Mouse (Mus musculus) hematopoietic stem cell, adult 5-6 weeks (primary cell): ENCODE data around the gene Cxxc4. TPM values are rescaled to one million over a fixed set of nuclear protein-coding genes. Genes with fewer than 3 reads are reported as not detected.
"Not testable (repeated sequence)": the region's sequence is repeated elsewhere in the genome, so short reads cannot be mapped to it uniquely, and the experiment has no call there.

ENCODE experiments used
- ATAC-seq, 2 experiments: fragments of 125-278 bp in 1 of 2; replicated peaks in 1 of 2; 2 replicates each; pipeline ENCODE4 v1.8.0; 2016 to 2017; ENCODE audit warnings: inconsistent platforms in 2 of 2, mild to moderate bottlenecking in 2 of 2, moderate number of reproducible peaks in 2 of 2, low read depth in 1 of 2, moderate TSS enrichment in 1 of 2; ENCODE audit not compliant: low FRiP score in 2 of 2, poor library complexity in 2 of 2, severe bottlenecking in 2 of 2, insufficient read depth in 1 of 2, low TSS enrichment in 1 of 2
- total RNA-seq: library from RNA; stranded (forward); fragments of 172-1452, 232-1000 nt; gene quantifications from 2 replicates; pipeline ENCODE4 v1.2.3, GENCODE M21; 2017

Cxxc4 gene
- not detected in 2 replicates for total RNA-seq

DNA sequence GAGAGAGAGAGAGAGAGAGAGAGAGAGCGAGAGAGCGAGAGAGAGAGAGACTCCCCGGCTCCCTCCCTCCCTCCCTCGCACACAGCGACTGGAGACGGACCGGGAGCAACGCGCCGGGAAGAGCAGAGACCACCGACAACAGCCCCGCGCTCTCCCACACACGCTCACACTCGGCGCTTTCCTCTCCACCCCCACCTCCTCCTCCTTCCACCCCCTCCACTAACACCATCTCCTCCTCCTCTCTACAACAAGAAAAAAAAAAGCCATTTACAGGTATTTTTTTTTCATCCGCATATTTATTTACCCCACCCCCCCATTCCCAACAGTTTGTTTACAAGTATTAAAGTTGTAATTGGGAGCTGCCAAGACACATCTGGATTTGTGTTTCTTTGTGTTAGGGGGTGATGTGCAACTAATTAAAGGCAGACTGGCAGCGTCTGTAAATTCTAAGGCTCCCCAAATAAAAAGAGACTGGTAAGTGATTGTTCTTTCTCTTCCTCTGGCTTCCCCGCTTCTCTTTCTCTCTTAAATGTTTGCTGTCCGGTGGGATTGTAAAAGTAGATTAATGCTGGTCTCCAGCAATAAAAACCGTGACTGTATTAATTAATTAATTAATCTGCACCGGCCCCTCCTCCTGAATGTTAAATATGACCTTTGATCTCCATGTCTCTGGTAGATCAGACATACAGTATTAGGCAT, at the start of gene Cxxc4:
TSS of gene Cxxc4 (plus strand) at position 71 of the 699 bp plus-strand sequence.
- no peak for ATAC-seq

DNA sequence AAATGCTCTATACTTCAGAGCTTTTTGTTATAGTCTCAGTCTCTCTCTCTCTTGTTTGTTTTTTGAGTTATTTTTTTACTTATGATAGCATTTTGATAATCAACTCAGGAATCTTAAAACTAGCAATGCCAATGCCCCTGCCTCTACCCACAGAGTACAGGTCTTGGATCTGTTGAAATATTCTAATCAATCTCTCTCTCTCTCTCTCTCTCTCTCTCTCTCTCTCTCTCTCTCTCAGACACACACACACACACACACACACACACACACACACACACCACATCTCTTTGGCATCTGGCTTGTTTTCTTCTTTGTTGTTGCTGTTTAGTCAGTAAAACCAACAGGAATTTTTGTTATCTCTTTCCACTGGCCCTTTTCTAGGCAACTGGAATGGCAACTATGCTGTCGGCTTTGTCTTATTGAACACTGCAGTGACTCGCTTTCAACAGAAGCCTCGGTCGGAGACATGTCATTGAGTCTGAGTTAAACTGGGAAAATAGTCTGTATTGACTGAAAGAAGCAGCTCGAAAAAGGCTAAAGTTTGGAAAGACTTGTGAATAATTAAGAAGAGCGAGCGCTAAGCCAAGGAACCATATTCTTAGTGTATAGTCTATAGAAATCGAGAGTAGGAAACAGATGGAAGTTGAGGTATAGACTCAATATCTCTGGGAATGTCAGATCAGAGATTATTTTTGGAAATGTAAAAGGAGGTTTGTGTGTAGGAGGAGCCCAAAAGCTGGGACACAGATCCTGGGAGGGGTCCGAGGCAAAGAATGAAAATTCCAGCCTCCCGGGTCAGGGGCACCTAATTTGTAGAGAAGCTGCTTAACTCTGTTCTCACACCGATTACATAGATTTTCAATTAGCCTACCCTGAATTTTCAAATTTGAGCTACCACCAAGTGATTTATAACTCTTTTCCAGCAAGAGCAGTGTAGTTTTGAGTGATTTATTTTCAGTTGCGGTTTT, 47.0 kb upstream of the Cxxc4 start:
- no peak for ATAC-seq

DNA sequence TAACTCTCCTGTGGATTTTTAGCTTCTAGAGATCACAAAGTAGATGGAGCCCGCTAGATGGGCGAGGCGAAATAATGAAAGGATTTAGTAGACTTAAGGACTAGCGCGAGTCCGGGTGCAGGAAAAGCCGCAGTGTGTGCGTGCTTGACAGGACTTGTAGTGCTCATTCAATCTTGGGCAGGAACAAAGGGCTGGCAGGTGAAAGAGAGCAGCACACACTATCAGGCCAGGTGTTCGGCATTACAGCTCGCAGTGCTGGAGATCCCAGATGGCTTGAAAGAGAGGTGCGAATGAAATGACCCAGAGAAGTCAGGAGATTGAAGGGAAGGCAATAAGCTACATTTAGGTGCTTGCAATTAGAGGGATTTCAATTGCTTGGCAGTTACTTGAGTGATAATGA, 46.2 kb upstream of the Cxxc4 start:
- 0 out of 4 replicates have a peak, but pooled peaks of 1 of the 2 experiments have one; percentile 22 for ATAC-seq

DNA sequence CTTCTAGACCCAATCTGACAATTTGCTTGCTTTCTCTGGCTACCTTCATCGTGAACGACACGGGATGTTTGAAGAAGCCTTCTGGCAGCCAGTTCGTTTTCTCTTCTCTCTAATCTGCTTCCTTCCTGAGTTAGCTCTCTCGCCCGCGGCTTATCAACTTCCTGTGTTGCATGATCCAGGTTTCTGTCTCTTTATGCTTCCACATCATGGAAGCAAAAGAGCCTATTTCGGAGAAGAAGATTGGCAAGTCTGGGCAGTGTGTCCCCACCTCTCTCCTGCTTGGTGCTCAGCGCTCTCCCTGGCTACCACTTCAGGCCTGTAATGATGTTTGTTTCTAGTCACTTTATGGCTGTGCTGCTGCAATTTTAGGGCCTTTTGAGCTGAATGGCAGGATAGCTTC, 36.4 kb upstream of the Cxxc4 start:
- peak; percentile 68 to 76 for ATAC-seq

DNA sequence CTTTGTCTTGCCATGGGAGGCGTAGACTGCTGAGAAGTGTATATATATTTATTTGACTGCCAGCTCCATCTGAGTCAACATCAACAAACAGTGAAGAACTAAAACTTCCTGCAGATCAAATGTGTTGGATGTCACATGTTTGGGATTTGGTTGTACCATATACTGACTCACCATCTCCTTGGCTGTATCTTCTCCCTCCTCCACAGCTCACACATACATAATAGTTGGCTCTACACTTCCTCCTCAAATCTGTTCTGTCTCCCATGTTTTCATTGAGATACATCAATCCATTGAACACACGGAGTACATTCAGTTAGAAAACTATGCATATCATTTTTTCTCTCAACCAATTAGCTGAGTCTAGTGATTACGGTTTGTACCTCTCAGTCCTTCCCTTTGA, 29.7 kb upstream of the Cxxc4 start:
- ATAC-seq: no peak

DNA sequence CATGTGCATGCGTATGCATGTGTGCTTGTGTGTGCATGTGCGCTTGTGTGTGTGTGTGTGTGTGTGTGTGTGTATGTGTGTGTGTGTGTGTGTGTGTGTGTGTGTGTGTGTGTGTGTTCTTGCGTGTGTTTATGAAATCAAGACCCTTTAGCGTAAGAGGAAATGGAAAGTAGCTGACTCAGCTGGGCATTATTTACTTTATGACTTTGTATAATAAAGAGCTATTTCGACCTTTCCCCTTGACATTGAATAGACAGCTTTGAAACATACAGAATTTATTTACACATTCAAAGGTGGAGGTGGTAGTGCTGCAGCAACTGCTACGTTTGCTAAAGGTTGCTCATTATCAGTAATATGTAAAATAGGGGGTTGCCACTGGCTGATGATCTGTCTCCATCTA, 25.3 kb upstream of the Cxxc4 start:
- ATAC-seq: no peak

DNA sequence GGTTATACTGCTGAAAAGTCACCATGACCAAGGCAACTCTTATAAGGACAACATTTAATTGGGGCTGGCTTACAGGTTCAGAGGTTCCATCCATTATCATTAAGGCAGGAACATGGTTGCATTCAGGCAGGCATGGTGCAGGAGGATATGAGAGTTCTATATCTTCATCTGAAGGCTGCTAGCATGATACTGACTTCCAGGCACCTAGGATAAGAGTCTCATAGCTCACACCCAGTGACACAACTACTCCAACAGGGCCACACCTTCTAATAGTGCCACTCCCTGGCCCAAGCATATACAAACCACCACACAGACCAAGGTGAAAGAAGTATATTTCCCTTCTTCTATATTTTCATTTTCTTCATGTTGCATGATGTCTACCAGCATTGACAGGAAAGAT, 16.4 kb upstream of the Cxxc4 start:
- not testable (repeated sequence) for ATAC-seq

DNA sequence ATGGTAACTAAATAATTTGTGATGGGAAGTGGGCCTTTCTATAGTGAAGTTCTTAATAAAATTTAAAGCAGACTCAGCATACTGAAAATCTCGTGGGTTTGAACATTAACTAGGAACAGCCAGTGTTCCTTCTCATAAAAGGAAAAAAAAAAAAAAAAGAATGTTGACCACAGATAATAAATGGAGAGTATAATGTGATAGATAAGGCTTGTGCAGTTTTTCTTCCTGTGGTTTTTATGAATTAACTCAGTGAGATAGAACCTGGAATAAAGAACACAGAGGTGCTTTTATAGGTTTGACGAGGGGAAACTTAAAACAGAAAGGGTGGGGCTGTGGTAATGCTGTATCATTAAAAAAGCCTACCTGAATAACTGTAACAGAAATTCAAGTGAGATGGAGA, 15.3 kb upstream of the Cxxc4 start:
- ATAC-seq: no peak

DNA sequence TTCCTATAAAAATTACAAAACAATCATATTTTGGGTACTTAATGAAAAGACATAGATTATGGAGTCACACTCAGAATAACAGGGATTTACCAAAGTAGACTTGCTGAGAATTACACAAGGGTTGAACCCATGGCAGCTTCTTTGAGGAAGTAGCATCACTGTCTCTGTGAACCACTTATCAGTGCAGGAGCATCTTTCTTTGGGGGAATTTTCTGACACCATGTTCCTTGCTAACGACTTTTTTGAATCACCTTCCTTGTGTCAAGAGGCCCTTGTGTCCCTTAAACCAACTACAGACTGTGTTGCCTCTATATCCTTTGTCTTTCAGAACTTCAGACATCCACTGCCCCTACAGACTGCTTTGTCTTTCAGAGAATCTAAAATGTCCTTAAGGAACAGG, 13.7 kb upstream of the Cxxc4 start:
- ATAC-seq: no peak

DNA sequence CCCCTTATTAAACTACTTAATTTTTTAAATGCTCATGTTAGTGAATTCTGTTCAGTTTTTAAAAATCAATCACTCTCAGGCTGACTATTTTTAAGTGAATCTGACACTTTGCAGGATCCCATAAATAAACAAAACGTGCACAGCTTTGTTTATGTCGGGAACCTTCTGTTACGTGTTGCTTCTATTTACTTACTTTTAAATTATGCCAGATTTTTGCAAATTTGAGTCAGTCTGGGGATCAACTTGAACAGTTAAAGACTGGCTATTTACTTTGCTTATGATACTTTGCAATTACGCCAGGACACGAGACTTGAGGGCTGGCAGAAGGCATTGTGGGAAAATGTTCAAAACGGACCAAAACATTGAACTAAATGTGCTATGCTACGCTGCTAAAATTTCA, 12.3 kb upstream of the Cxxc4 start:
- ATAC-seq: no peak

DNA sequence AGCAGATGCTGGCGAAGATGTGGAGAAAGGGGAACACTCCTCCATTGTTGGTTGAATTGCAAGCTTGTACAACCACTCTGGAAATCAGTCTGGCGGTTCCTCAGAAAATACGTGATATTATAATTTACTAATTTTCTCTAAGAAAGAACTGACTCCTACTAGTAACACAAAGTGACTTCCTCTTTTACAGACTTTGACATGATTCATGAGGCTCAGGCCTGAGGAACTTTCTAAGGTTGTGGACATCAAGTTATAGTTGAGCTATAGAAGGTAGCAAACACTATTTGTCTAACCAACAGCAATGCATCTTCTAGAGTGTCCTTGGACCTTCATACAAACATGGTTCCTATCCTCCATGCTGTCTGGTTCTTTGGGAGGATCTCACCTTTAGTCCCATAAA, 10.4 kb upstream of the Cxxc4 start:
- peak; percentile 62 to 77 for ATAC-seq

DNA sequence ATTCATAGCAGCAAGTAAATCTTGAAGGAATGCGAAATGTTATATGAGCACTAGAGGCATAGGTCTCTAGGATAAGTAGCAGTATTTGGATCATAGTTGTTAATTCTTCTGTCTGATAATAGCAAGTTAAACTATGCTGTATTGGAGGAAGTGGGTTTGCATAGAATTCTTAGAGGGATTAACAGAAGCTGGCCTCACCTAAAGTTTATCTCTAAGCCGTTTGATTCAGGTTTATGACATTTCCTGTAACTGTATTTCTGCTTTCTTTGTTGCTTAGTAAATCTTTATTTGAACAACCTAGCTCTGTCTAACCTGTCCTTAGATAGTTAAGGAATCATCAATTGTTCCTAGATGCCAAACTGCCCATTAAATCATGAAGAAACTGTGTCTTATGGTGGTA, 3.5 kb upstream of the Cxxc4 start:
- ATAC-seq: no peak

DNA sequence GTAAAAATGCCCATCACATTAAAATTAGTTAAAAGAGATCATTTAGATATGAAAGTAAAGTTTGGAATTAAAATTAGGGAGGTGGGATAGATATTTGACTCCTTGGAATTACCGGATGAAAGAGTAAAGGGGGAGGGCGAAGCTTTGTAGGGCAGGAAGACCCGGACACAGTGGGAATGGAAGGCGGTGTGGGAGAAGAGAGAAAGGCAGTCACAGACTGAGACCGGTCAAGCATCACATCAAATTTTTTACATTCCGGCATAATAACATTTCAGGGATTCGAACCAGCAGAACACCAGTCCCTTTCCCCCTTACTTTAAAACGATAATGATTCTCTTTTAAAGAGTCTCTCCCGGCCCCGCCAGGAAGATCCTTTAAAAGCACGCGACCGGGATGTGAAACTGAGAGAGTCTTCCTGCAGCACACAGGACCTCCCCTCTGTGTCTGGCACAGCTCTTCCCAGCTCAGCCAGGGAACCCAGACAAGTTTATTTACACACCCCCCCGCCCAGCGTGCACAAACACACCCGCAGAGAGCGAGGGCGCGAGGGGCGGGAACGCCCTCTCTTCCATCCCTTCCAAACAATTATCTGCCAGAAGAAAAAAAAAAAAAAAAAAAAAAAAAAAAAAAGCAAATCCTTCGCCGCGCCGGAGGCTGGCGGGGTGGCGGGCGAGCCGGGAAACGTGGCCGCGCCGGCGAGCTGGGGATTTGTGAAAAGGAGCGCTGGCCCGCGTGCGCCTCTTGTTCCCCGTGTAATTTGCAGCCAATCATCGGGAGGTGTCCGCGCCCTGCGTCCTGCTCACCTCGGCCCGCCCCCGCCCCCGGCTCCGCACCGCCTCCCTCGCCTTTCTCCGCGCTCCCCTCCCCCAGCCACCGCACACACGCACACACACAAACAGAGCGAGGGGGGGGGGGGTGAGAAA, 532 bp upstream of the Cxxc4 start:
- peak; percentile 18 to 46; a peak in 1 of 4 replicates for ATAC-seq

DNA sequence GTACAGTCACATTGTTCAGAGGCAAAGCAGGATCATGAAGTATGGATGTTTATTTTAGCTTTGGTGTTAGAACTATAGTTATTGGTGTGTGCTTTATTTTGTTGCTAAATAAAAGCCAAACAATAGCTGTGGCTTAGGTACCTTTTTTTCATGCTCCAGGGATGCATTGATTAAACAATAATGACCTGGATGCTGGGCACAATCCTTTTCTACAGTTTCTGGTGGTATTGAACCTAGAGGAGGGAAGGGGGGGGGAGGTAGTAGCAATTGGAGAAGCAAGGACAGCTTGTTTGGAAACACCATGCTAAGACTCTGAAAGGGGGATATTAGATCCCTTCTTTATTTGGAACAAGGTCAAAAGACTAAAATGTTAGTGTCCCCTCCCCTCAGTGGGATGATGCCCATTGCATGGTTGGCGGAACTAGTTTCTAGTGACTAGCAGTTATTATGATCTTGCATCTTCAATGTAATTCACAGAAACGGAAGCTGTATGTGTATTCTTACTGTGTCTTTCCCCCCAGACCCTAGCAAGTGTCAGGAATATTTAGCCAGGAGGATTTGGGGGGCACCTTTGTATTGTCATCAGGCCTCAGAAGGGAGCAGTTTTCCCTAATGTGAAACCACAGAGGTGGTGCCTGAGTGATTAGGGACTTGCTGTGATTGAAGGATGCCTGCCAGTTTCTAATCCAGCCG, 975 bp downstream of the Cxxc4 start:
- ATAC-seq: no peak

DNA sequence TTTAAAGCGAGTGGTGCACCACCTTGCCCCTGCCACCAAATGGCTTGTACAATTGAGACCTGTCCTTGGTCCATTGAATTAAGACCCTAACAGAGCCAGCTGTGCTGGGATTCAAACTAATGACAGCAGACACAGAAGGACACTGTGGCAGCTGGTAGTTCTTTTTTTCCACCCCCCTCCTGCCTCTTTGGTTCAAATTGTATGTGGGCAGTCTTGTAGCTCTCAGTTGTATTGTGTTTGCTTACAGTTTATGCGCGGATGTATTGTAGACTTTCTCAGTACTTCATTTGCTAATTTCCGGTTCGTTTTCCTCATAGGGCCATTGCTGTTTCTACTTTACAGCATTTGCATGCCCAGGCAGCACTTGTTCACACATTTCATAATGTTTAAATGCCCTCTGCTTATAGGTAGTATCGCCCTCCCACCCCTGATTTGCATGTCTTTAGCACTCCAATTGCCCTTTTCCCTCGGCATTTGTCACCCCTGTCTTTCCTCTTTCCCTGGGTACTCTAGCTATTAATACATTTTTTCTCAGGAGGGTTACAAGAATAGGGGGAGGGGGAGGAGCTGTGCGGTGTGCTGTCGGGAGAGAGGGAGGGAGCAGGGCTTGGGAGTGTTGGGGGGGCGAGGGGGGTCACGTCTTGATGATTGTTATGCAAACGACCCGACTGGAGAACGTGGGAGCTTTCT, 2.5 kb downstream of the Cxxc4 start:
- ATAC-seq: no peak

DNA sequence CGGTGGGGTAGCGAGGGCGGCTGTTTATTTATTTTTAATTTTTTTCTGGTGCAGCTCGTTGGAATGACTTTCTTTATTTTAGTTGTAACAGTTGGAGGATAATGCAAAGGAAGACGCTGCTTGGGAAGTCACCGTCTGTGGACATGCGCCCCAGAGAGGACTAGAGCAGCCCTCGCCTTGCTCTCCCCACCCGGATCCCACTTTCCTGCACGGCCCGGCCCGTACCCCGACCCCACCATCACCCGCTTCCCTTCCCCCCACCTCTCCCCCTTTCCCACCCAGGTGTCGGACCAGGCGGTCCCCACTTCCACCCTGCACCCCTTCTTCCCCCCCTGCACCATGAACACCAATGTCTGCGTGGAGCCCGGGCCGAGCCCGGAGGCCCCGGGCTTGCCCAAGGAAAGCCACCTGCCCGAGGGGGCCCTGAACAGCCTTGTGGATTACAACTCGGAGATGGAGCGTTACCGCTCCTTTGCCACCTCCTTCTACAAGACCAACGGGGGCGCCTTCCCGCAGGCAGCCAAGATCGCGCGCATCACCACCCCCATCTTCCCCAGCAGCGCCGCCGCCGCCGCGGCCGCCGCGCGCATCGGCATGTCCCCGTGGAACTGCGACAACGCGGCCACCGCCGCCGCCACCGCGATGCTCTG, 3.2 kb downstream of the Cxxc4 start:
- 0 out of 4 replicates have a peak, but pooled peaks of 1 of the 2 experiments have one; percentile 14 for ATAC-seq
